Mouse (Mus musculus) forebrain, embryonic 11.5 days (tissue): Measurements from ENCODE around the gene Cmtm5. TPM values are rescaled to one million over a fixed set of nuclear protein-coding genes. Genes with fewer than 3 reads are reported as not detected.

Source experiments
- ATAC-seq: fragments of 200-750 bp; cut with Nextera tagmentation; replicated peaks from 2 replicates; pipeline ENCODE4 v1.8.0; 2017; ENCODE audit warnings: moderate TSS enrichment; ENCODE audit not compliant: low FRiP score
- DNase-seq: peaks from one replicate; pipeline ENCODE4 v3.0.0-alpha.2; 2017; ENCODE audit warnings: low spot score
- H3K27ac ChIP-seq: fragments of 300-500 bp; sonication (generic); 2 replicates; pipeline ENCODE4 v1.5.1; 2014; ENCODE audit warnings: low read depth, low read length
- H3K27me3 ChIP-seq: fragments of 300-500 bp; sonication (generic); 2 replicates; pipeline ENCODE4 v1.6.1; 2014; ENCODE audit warnings: mild to moderate bottlenecking, low read length, mixed read lengths; ENCODE audit not compliant: control insufficient read depth, insufficient read depth
- H3K36me3 ChIP-seq: fragments of 300-500 bp; sonication (generic); 2 replicates; pipeline ENCODE4 v1.6.1; 2014; ENCODE audit warnings: mild to moderate bottlenecking, low read length, moderate library complexity, mixed read lengths; ENCODE audit not compliant: control insufficient read depth, insufficient read depth
- H3K4me1 ChIP-seq: fragments of 300-500 bp; sonication (generic); replicated peaks from 2 replicates; pipeline ENCODE4 v1.6.1; 2014; ENCODE audit warnings: low read length, mixed read lengths; ENCODE audit not compliant: control insufficient read depth, insufficient read depth
- H3K4me2 ChIP-seq: fragments of 300-500 bp; sonication (generic); 2 replicates; pipeline ENCODE4 v1.6.1; 2014; ENCODE audit warnings: low read depth, mild to moderate bottlenecking, low read length, moderate library complexity, mixed read lengths; ENCODE audit not compliant: severe bottlenecking
- H3K4me3 ChIP-seq: fragments of 300-500 bp; sonication (generic); 2 replicates; pipeline ENCODE4 v1.5.1; 2014; ENCODE audit warnings: low read depth, low read length
- H3K9ac ChIP-seq: fragments of 300-500 bp; sonication (generic); 2 replicates; pipeline ENCODE4 v1.6.1; 2014; ENCODE audit warnings: low read length
- H3K9me3 ChIP-seq: fragments of 300-500 bp; sonication (generic); 2 replicates; pipeline ENCODE4 v1.6.1; 2016; ENCODE audit warnings: low read length, mixed read lengths; ENCODE audit not compliant: control insufficient read depth
- WGBS: fragments of 180-500 bp; shearing (Covaris S2); extraction: QIAGEN DNeasy Blood & Tissue Kit; methylation state at CpG from one replicate; pipeline ENCODE4 v1.1.7; 2014; 5-methylcytosine and 5-hydroxymethylcytosine counted together
- polyA plus RNA-seq: library from polyadenylated mRNA; unstranded; fragments of >200 nt; fragmentation: Nextera tagmentation; extraction: Ambion mirVana; gene quantifications from 2 replicates; pipeline ENCODE4 v1.2.1, GENCODE M21; 2014

The Cmtm5 gene
- polyA plus RNA-seq, 1 experiment from 2014 or later, result 0.69 TPM

GRCm38 (mm10) chr14:54927296-54927695 lies 8.8 kb upstream of the Cmtm5 start:
- H3K4me3 ChIP-seq, result peak overlapping the region; percentile 52
- peak overlapping the region; percentile 98 for H3K27ac ChIP-seq
- H3K4me1 ChIP-seq, result peaks cover 14% of the 10 kb centered on the region; the same call in 1 of the 2 replicates
- peak overlapping the region; percentile 96 for H3K4me2 ChIP-seq
- H3K27me3 ChIP-seq, result no peaks in the 10 kb centered on the region
- 14% methylated on average over 7 of the region's 7 CpGs for WGBS
- peaks cover 1% of the 10 kb centered on the region for H3K36me3 ChIP-seq
- ATAC-seq (no peak), DNase-seq (no peak)
- peak overlapping the region; percentile 95 for H3K9ac ChIP-seq
- H3K9me3 ChIP-seq, result no peaks in the 10 kb centered on the region

GRCm38 (mm10) chr14:54929801-54930200 lies 6.3 kb upstream of the Cmtm5 start:
- DNase-seq (no peak), ATAC-seq (no peak)
- Histone ChIP-seq H3K4me1 (peaks cover 14% of the 10 kb centered on the region; the same call in 1 of the 2 replicates), H3K27ac (no peak overlapping the region), H3K9ac (no peak overlapping the region), H3K4me2 (no peak overlapping the region), H3K36me3 (no peaks in the 10 kb centered on the region), H3K27me3 (no peaks in the 10 kb centered on the region), H3K4me3 (no peak overlapping the region), H3K9me3 (no peaks in the 10 kb centered on the region)
- WGBS, result 83% methylated on average over 5 of the region's 5 CpGs

GRCm38 (mm10) chr14:54930431-54930830 lies 5.6 kb upstream of the Cmtm5 start:
- peaks cover 10% of the 10 kb centered on the region; the same call in 1 of the 2 replicates for H3K4me1 ChIP-seq
- no peak for DNase-seq

GRCm38 (mm10) chr14:54932645-54933150 lies 3.4 kb upstream of the Cmtm5 start, which contains the start of gene Il25:
Gene Il25, plus strand, starts transcription at chr14:54932695.
- Histone ChIP-seq H3K36me3 (no peaks in the 10 kb centered on the region), H3K4me1 (no peaks in the 10 kb centered on the region), H3K9ac (no peak within 1 kb of the TSS), H3K4me2 (no peak within 1 kb of the TSS), H3K9me3 (no peaks in the 10 kb centered on the region), H3K27ac (no peak within 1 kb of the TSS), H3K4me3 (no peak within 1 kb of the TSS), H3K27me3 (no peaks in the 10 kb centered on the region)
- 42% methylated on average over 6 of the region's 6 CpGs for WGBS
- no peak for ATAC-seq
- DNase-seq, result no peak

More at GRCm38 (mm10) chr14:54930431-54930830, 5.6 kb upstream of the Cmtm5 start:
- no peak overlapping the region for H3K4me3 ChIP-seq
- H3K9me3 ChIP-seq, result no peaks in the 10 kb centered on the region
- no peak for ATAC-seq
- H3K4me2 ChIP-seq, result no peak overlapping the region
- H3K36me3 ChIP-seq, result no peaks in the 10 kb centered on the region
- H3K9ac ChIP-seq, result no peak overlapping the region
- H3K27ac ChIP-seq, result no peak overlapping the region
- WGBS, result 25% methylated on average over 2 of the region's 2 CpGs
- H3K27me3 ChIP-seq, result no peaks in the 10 kb centered on the region

- no peak overlapping the region for H3K4me2 ChIP-seq
- H3K27ac ChIP-seq, result no peak overlapping the region
- ATAC-seq, result no peak
- no peaks in the 10 kb centered on the region for H3K27me3 ChIP-seq
- no peak overlapping the region for H3K4me3 ChIP-seq
- DNase-seq, result no peak
- 71% methylated on average over 6 of the region's 6 CpGs for WGBS
- H3K36me3 ChIP-seq, result no peaks in the 10 kb centered on the region
- H3K9ac ChIP-seq, result no peak overlapping the region; the same call in 1 of the 2 replicates
- no peaks in the 10 kb centered on the region for H3K9me3 ChIP-seq
- H3K4me1 ChIP-seq, result no peaks in the 10 kb centered on the region
Measured at GRCm38 (mm10) chr14:54936831-54937160, 735 bp downstream of the Cmtm5 start.

- WGBS, result 85% methylated on average over 16 of the region's 16 CpGs
Measured at GRCm38 (mm10) chr14:54937361-54938182, 1.5 kb downstream of the Cmtm5 start.

GRCm38 (mm10) chr14:54938431-54939219 lies 2.6 kb downstream of the Cmtm5 start:
- no peak overlapping the region for H3K4me3 ChIP-seq
- no peaks in the 10 kb centered on the region for H3K36me3 ChIP-seq
- no peak for DNase-seq
- no peak overlapping the region for H3K9ac ChIP-seq
- no peaks in the 10 kb centered on the region for H3K27me3 ChIP-seq
- H3K27ac ChIP-seq, result no peak overlapping the region
- WGBS, result 82% methylated on average over 15 of the region's 15 CpGs
- H3K4me1 ChIP-seq, result no peaks in the 10 kb centered on the region
- no peak for ATAC-seq
- H3K4me2 ChIP-seq, result no peak overlapping the region
- H3K9me3 ChIP-seq, result no peaks in the 10 kb centered on the region

More at GRCm38 (mm10) chr14:54937361-54938182, 1.5 kb downstream of the Cmtm5 start:
- no peak overlapping the region for H3K27ac ChIP-seq
- no peaks in the 10 kb centered on the region for H3K9me3 ChIP-seq
- no peak for ATAC-seq
- DNase-seq, result no peak
- no peaks in the 10 kb centered on the region for H3K4me1 ChIP-seq
- H3K9ac ChIP-seq, result no peak overlapping the region
- H3K4me2 ChIP-seq, result no peak overlapping the region
- H3K4me3 ChIP-seq, result no peak overlapping the region
- H3K27me3 ChIP-seq, result no peaks in the 10 kb centered on the region
- H3K36me3 ChIP-seq, result no peaks in the 10 kb centered on the region

- Histone ChIP-seq H3K27ac (no peak overlapping the region), H3K27me3 (no peaks in the 10 kb centered on the region)
Measured at GRCm38 (mm10) chr14:54939434-54940175, 3.5 kb downstream of the Cmtm5 start.

More at GRCm38 (mm10) chr14:54939434-54940175, 3.5 kb downstream of the Cmtm5 start:
- no peak overlapping the region for H3K9ac ChIP-seq
- no peaks in the 10 kb centered on the region for H3K4me1 ChIP-seq
- WGBS, result 52% methylated on average over 12 of the region's 12 CpGs
- peak; percentile 77 for DNase-seq
- H3K4me3 ChIP-seq, result no peak overlapping the region
- no peaks in the 10 kb centered on the region for H3K36me3 ChIP-seq
- H3K9me3 ChIP-seq, result no peaks in the 10 kb centered on the region
- H3K4me2 ChIP-seq, result no peak overlapping the region
- 0 out of 2 replicates have a peak, but pooled peaks have one; percentile 18 for ATAC-seq
